ENCODE assay signal across 9 mouse cellular contexts in genomic region chr6:30674714-30675280, GRCm38 (mm10). TPM values are rescaled to one million over a fixed set of nuclear protein-coding genes. Genes with fewer than 3 reads are reported as not detected.
DNase-seq lines count a peak whose midpoint lies in the region; TF ChIP-seq lines count a peak whose summit lies in the region.
"Had no signal": no experiment of that assay in that cellular context is flagged by ENCODE, and none has a peak within 500 bp of the region (broad histone marks: within the 10 kb centered on the region; RNA-seq: fewer than 3 reads in every experiment).

No protein-coding gene starts in this region.

- H3K4me3 ChIP-seq in heart, adult 2 months: peak overlapping the region; percentile 28
- no peak overlapping the region for H3K4me3 ChIP-seq in embryonic facial prominence, embryonic 10.5 days
- no peak overlapping the region for H3K4me3 ChIP-seq in hindbrain, embryonic 10.5 days
- H3K4me3 ChIP-seq in midbrain, embryonic 10.5 days: no peak overlapping the region

- H3K9ac ChIP-seq in heart, adult 2 months (ENCODE audit: low read depth, low read length): no peak overlapping the region

- WGBS in heart, adult 2 months: 42% methylated on average over 9 of the region's 9 CpGs
- WGBS in embryonic facial prominence, embryonic 10.5 days: 54% methylated on average over 9 of the region's 9 CpGs
- 53% methylated on average over 9 of the region's 9 CpGs for WGBS in hindbrain, embryonic 10.5 days
- WGBS in midbrain, embryonic 10.5 days: 57% methylated on average over 9 of the region's 9 CpGs

- TF ChIP-seq CTCF in heart, adult 2 months (IDR thresholded peaks at IDR 0.05): no peak

- H3K79me2 ChIP-seq in heart, adult 2 months (replicated peaks; ENCODE audit: control insufficient read depth, insufficient read depth, low read length): no peaks in the 10 kb centered on the region

- no peak for DNase-seq in heart, adult 2 months
- DNase-seq in heart, postnatal 14 days: no peak
- no peak for DNase-seq in embryonic facial prominence, embryonic 10.5 days (ENCODE audit: low spot score)
- no peak for DNase-seq in hindbrain, embryonic 10.5 days (ENCODE audit: low spot score)
- DNase-seq in midbrain, embryonic 10.5 days (ENCODE audit: low spot score): no peak
- no peak for DNase-seq in urinary bladder, postnatal 4 days (ENCODE audit: low spot score in 2 of 2)
- no peak for DNase-seq in gastrocnemius, postnatal 4 days (ENCODE audit: low spot score in 2 of 2)
- DNase-seq in kidney, postnatal 10 days: no peak
- DNase-seq: kidney, adult 8-10 months had no signal

- TF ChIP-seq POLR2A in heart, adult 2 months (IDR thresholded peaks at IDR 0.05; ENCODE audit: insufficient read depth, low read depth, low read length): no peak

- no peaks in the 10 kb centered on the region for H3K9me3 ChIP-seq in embryonic facial prominence, embryonic 10.5 days
- H3K9me3 ChIP-seq in hindbrain, embryonic 10.5 days: no peaks in the 10 kb centered on the region
- no peaks in the 10 kb centered on the region for H3K9me3 ChIP-seq in midbrain, embryonic 10.5 days (replicated peaks)

- intact Hi-C loops in heart, adult 2 months (cut with DNase I): no loop called here
- intact Hi-C loops in heart, postnatal 14 days (cut with DNase I): no loop called here

- H3K27me3 ChIP-seq in heart, adult 2 months (ENCODE audit: control insufficient read depth, insufficient read depth, low read length): no peaks in the 10 kb centered on the region
- no peaks in the 10 kb centered on the region for H3K27me3 ChIP-seq in embryonic facial prominence, embryonic 10.5 days (replicated peaks; ENCODE audit: low read depth, poor library complexity, severe bottlenecking)
- H3K27me3 ChIP-seq in hindbrain, embryonic 10.5 days (ENCODE audit: insufficient read depth, poor library complexity, severe bottlenecking): 0 out of 2 replicates have a peak, but pooled peaks cover 3% of the 10 kb centered on the region
- peaks cover 9% of the 10 kb centered on the region for H3K27me3 ChIP-seq in midbrain, embryonic 10.5 days (ENCODE audit: low read depth, poor library complexity, severe bottlenecking)

- no peak for TF ChIP-seq EP300 in heart, adult 2 months (IDR thresholded peaks at IDR 0.05; ENCODE audit: insufficient read depth, low read depth, low read length)

- peak overlapping the region; percentile 32 for H3K27ac ChIP-seq in heart, adult 2 months
- H3K27ac ChIP-seq in embryonic facial prominence, embryonic 10.5 days (replicated peaks): peak overlapping the region; percentile 93
- peak overlapping the region; percentile 94 for H3K27ac ChIP-seq in hindbrain, embryonic 10.5 days
- H3K27ac ChIP-seq in midbrain, embryonic 10.5 days (replicated peaks): peak overlapping the region; percentile 92

- peaks cover 2% of the 10 kb centered on the region; the same call in 1 of the 2 replicates for H3K36me3 ChIP-seq in heart, adult 2 months (ENCODE audit: control insufficient read depth, insufficient read depth, low read length)
- H3K36me3 ChIP-seq in embryonic facial prominence, embryonic 10.5 days (replicated peaks): 0 out of 2 replicates have a peak, but pooled peaks cover 3% of the 10 kb centered on the region
- H3K36me3 ChIP-seq in hindbrain, embryonic 10.5 days: no peaks in the 10 kb centered on the region
- no peaks in the 10 kb centered on the region for H3K36me3 ChIP-seq in midbrain, embryonic 10.5 days

- peaks cover 5% of the 10 kb centered on the region for H3K4me1 ChIP-seq in heart, adult 2 months (ENCODE audit: control insufficient read depth, insufficient read depth, low read length)
- H3K4me1 ChIP-seq in embryonic facial prominence, embryonic 10.5 days: peaks cover 83% of the 10 kb centered on the region
- H3K4me1 ChIP-seq in hindbrain, embryonic 10.5 days (replicated peaks): peaks cover 76% of the 10 kb centered on the region
- H3K4me1 ChIP-seq in midbrain, embryonic 10.5 days: peaks cover 76% of the 10 kb centered on the region

RNA-seq across cellular contexts. Expression of gene Cep41, which starts 18.8 kb away (rescaled TPM):
- total RNA-seq in heart, adult 2 months (2021): 1 to 10 TPM; 1.3 to 1.4 TPM
- 1.9 and 2.3 TPM in 2 replicates for polyA plus RNA-seq in heart, adult 2 months (2012; rRNA removed)
- total RNA-seq in heart, postnatal 14 days (2021): 1 to 10 TPM; 2.9 to 3.1 TPM
- 17.7 and 17.9 TPM in 2 replicates for polyA plus RNA-seq in embryonic facial prominence, embryonic 10.5 days (2016; fragmentation: Nextera tagmentation; extraction: Ambion mirVana)
- polyA plus RNA-seq in hindbrain, embryonic 10.5 days (2016; fragmentation: Nextera tagmentation; extraction: Ambion mirVana): 16.0 and 19.0 TPM in 2 replicates
- 19.8 and 24.0 TPM in 2 replicates for polyA plus RNA-seq in midbrain, embryonic 10.5 days (2016; fragmentation: Nextera tagmentation; extraction: Ambion mirVana)
- 10 to 100 TPM; 22.2 to 23.0 TPM for total RNA-seq in gastrocnemius, postnatal 4 days (2021)

RNA-seq across cellular contexts. Expression of gene Cpa1, which starts 35.8 kb away (rescaled TPM):
- under 1 TPM in 1 of 2 experiments, not detected in 1; 0.14 TPM for total RNA-seq in heart, adult 2 months (2021)
- 0.21 and 0.44 TPM in 2 replicates for polyA plus RNA-seq in heart, adult 2 months (2012; rRNA removed)
- total RNA-seq in heart, postnatal 14 days (2021): 1 to 10 TPM; 1.0 to 2.4 TPM
- polyA plus RNA-seq in embryonic facial prominence, embryonic 10.5 days (2016; fragmentation: Nextera tagmentation; extraction: Ambion mirVana): 0.26 and 0.34 TPM in 2 replicates
- polyA plus RNA-seq in hindbrain, embryonic 10.5 days (2016; fragmentation: Nextera tagmentation; extraction: Ambion mirVana): 0.14 and 0.16 TPM in 2 replicates
- polyA plus RNA-seq in midbrain, embryonic 10.5 days (2016; fragmentation: Nextera tagmentation; extraction: Ambion mirVana): 0.19 TPM in 1 of 2 replicates, not detected in the other
- total RNA-seq in gastrocnemius, postnatal 4 days (2021): under 1 TPM; 0.44 to 0.64 TPM

RNA-seq across cellular contexts. Expression of gene Mest, which starts 48.5 kb away (rescaled TPM):
- total RNA-seq in heart, adult 2 months (2021): 1 to 10 TPM; 6.2 to 8.3 TPM
- 19.5 and 28.1 TPM in 2 replicates for polyA plus RNA-seq in heart, adult 2 months (2012; rRNA removed)
- 10 to 100 TPM; 51.2 to 65.0 TPM for total RNA-seq in heart, postnatal 14 days (2021)
- 1,878 and 2,201 TPM in 2 replicates for polyA plus RNA-seq in embryonic facial prominence, embryonic 10.5 days (2016; fragmentation: Nextera tagmentation; extraction: Ambion mirVana)
- 1,257 and 1,613 TPM in 2 replicates for polyA plus RNA-seq in hindbrain, embryonic 10.5 days (2016; fragmentation: Nextera tagmentation; extraction: Ambion mirVana)
- 1,366 and 1,939 TPM in 2 replicates for polyA plus RNA-seq in midbrain, embryonic 10.5 days (2016; fragmentation: Nextera tagmentation; extraction: Ambion mirVana)
- 1,000 to 10,000 TPM in 1 of 2 experiments, 100 to 1,000 TPM in 1; 835 to 1,053 TPM for total RNA-seq in gastrocnemius, postnatal 4 days (2021)

Comparison
In these comparisons a context has a peak if more than half of its experiments do, and no peak if none do; other contexts are left out.
1. H3K27ac ChIP-seq: peak in every context shown above with its lines; median percentile 94 in hindbrain, embryonic 10.5 days; 93 in embryonic facial prominence, embryonic 10.5 days; 92 in midbrain, embryonic 10.5 days; 32 in heart, adult 2 months.
2. RNA of gene Mest, which starts 48.5 kb away (polyA plus RNA-seq): 1,366 to 1,939 TPM in midbrain, embryonic 10.5 days, 1,878 to 2,201 TPM in embryonic facial prominence, embryonic 10.5 days and 1,257 to 1,613 TPM in hindbrain, embryonic 10.5 days; 19.5 to 28.1 TPM in heart, adult 2 months; every median in the first group is over 10 times any median in the second.